Mouse (Mus musculus): ENCODE data around the gene Irf3. TPM values are rescaled to one million over a fixed set of nuclear protein-coding genes. Genes with fewer than 3 reads are reported as not detected.

Gene Irf3
- polyA plus RNA-seq, 1 experiment, result 277 TPM

- no peak overlapping the region for H3K27ac ChIP-seq (ENCODE audit: control insufficient read depth, insufficient read depth, low read length)
- no peaks in the 10 kb centered on the region for H3K27me3 ChIP-seq (ENCODE audit: control insufficient read depth, insufficient read depth, low read length)
- peaks cover 28% of the 10 kb centered on the region for H3K36me3 ChIP-seq (ENCODE audit: control insufficient read depth, insufficient read depth, low read length)
- H3K4me3 ChIP-seq (ENCODE audit: control insufficient read depth, insufficient read depth, low read length), result no peak overlapping the region
- DNase-seq, result no peak
- H3K4me1 ChIP-seq (replicated peaks; ENCODE audit: control insufficient read depth, insufficient read depth, low read length), result no peaks in the 10 kb centered on the region
- 79% methylated on average over 8 of the region's 8 CpGs for WGBS
- TF ChIP-seq POLR2A (IDR thresholded peaks at IDR 0.05; ENCODE audit: control insufficient read depth, extremely low read depth, insufficient read depth, low read length, poor library complexity) (no peak), CTCF (IDR thresholded peaks at IDR 0.05; ENCODE audit: borderline replicate concordance, control insufficient read depth, extremely low read depth, insufficient read depth, low read length, poor library complexity) (no peak)
These were observed 28.3 kb downstream of the Irf3 start for GRCm38 (mm10) chr7:45025601-45026220.

GRCm38 (mm10) chr7:45026256-45026655 lies 28.8 kb downstream of the Irf3 start:
- Histone ChIP-seq H3K4me1 (replicated peaks; ENCODE audit: control insufficient read depth, insufficient read depth, low read length) (no peaks in the 10 kb centered on the region), H3K36me3 (ENCODE audit: control insufficient read depth, insufficient read depth, low read length) (peaks cover 34% of the 10 kb centered on the region), H3K27me3 (ENCODE audit: control insufficient read depth, insufficient read depth, low read length) (no peaks in the 10 kb centered on the region), H3K4me3 (ENCODE audit: control insufficient read depth, insufficient read depth, low read length) (no peak overlapping the region), H3K27ac (ENCODE audit: control insufficient read depth, insufficient read depth, low read length) (no peak overlapping the region)
- WGBS, result 94% methylated on average over 2 of the region's 2 CpGs
- DNase-seq, result no peak
- TF ChIP-seq CTCF (IDR thresholded peaks at IDR 0.05; ENCODE audit: borderline replicate concordance, control insufficient read depth, extremely low read depth, insufficient read depth, low read length, poor library complexity) (no peak), POLR2A (IDR thresholded peaks at IDR 0.05; ENCODE audit: control insufficient read depth, extremely low read depth, insufficient read depth, low read length, poor library complexity) (no peak)

- DNase-seq, result no peak
- Histone ChIP-seq H3K4me3 (ENCODE audit: control insufficient read depth, insufficient read depth, low read length) (no peak overlapping the region), H3K36me3 (ENCODE audit: control insufficient read depth, insufficient read depth, low read length) (peaks cover 43% of the 10 kb centered on the region), H3K4me1 (replicated peaks; ENCODE audit: control insufficient read depth, insufficient read depth, low read length) (no peaks in the 10 kb centered on the region), H3K27ac (ENCODE audit: control insufficient read depth, insufficient read depth, low read length) (no peak overlapping the region), H3K27me3 (ENCODE audit: control insufficient read depth, insufficient read depth, low read length) (no peaks in the 10 kb centered on the region)
- WGBS, result 98% methylated on average over 9 of the region's 9 CpGs
- TF ChIP-seq POLR2A (IDR thresholded peaks at IDR 0.05; ENCODE audit: control insufficient read depth, extremely low read depth, insufficient read depth, low read length, poor library complexity) (no peak), CTCF (IDR thresholded peaks at IDR 0.05; ENCODE audit: borderline replicate concordance, control insufficient read depth, extremely low read depth, insufficient read depth, low read length, poor library complexity) (no peak)
These were observed 30.3 kb downstream of the Irf3 start for GRCm38 (mm10) chr7:45027761-45028160.

GRCm38 (mm10) chr7:45028351-45028750 lies 30.9 kb downstream of the Irf3 start:
- TF ChIP-seq POLR2A (IDR thresholded peaks at IDR 0.05; ENCODE audit: control insufficient read depth, extremely low read depth, insufficient read depth, low read length, poor library complexity), result no peak
- TF ChIP-seq CTCF (IDR thresholded peaks at IDR 0.05; ENCODE audit: borderline replicate concordance, control insufficient read depth, extremely low read depth, insufficient read depth, low read length, poor library complexity), result no peak
- Histone ChIP-seq H3K4me1 (replicated peaks; ENCODE audit: control insufficient read depth, insufficient read depth, low read length) (no peaks in the 10 kb centered on the region), H3K4me3 (ENCODE audit: control insufficient read depth, insufficient read depth, low read length) (no peak overlapping the region), H3K27ac (ENCODE audit: control insufficient read depth, insufficient read depth, low read length) (no peak overlapping the region), H3K27me3 (ENCODE audit: control insufficient read depth, insufficient read depth, low read length) (no peaks in the 10 kb centered on the region), H3K36me3 (ENCODE audit: control insufficient read depth, insufficient read depth, low read length) (peaks cover 49% of the 10 kb centered on the region)
- 95% methylated on average over 11 of the region's 11 CpGs for WGBS
- DNase-seq, result no peak

- TF ChIP-seq CTCF (IDR thresholded peaks at IDR 0.05; ENCODE audit: borderline replicate concordance, control insufficient read depth, extremely low read depth, insufficient read depth, low read length, poor library complexity), result no peak
- TF ChIP-seq POLR2A (IDR thresholded peaks at IDR 0.05; ENCODE audit: control insufficient read depth, extremely low read depth, insufficient read depth, low read length, poor library complexity), result no peak
- H3K36me3 ChIP-seq (ENCODE audit: control insufficient read depth, insufficient read depth, low read length), result peaks cover 64% of the 10 kb centered on the region
- no peak overlapping the region for H3K27ac ChIP-seq (ENCODE audit: control insufficient read depth, insufficient read depth, low read length)
- H3K4me3 ChIP-seq (ENCODE audit: control insufficient read depth, insufficient read depth, low read length), result no peak overlapping the region
- no peaks in the 10 kb centered on the region for H3K4me1 ChIP-seq (replicated peaks; ENCODE audit: control insufficient read depth, insufficient read depth, low read length)
- DNase-seq, result no peak
- H3K27me3 ChIP-seq (ENCODE audit: control insufficient read depth, insufficient read depth, low read length), result no peaks in the 10 kb centered on the region
- WGBS, result 97% methylated on average over 6 of the region's 6 CpGs
These were observed 32.5 kb downstream of the Irf3 start for GRCm38 (mm10) chr7:45029995-45030394.

- Histone ChIP-seq H3K27ac (ENCODE audit: control insufficient read depth, insufficient read depth, low read length) (no peak overlapping the region), H3K27me3 (ENCODE audit: control insufficient read depth, insufficient read depth, low read length) (no peaks in the 10 kb centered on the region), H3K4me1 (replicated peaks; ENCODE audit: control insufficient read depth, insufficient read depth, low read length) (no peaks in the 10 kb centered on the region), H3K4me3 (ENCODE audit: control insufficient read depth, insufficient read depth, low read length) (no peak overlapping the region), H3K36me3 (ENCODE audit: control insufficient read depth, insufficient read depth, low read length) (peaks cover 72% of the 10 kb centered on the region)
- no peak for TF ChIP-seq CTCF (IDR thresholded peaks at IDR 0.05; ENCODE audit: borderline replicate concordance, control insufficient read depth, extremely low read depth, insufficient read depth, low read length, poor library complexity)
- no peak for TF ChIP-seq POLR2A (IDR thresholded peaks at IDR 0.05; ENCODE audit: control insufficient read depth, extremely low read depth, insufficient read depth, low read length, poor library complexity)
- WGBS, result 98% methylated on average over 8 of the region's 8 CpGs
- DNase-seq, result no peak
These were observed 33.4 kb downstream of the Irf3 start for GRCm38 (mm10) chr7:45030857-45031256.

All from thymus, adult 2 months (tissue).